Mouse (Mus musculus): Measurements from ENCODE around the gene Cabin1. TPM values are rescaled to one million over a fixed set of nuclear protein-coding genes. Genes with fewer than 3 reads are reported as not detected.
"Not testable (repeated sequence)": the region's sequence is repeated elsewhere in the genome, so short reads cannot be mapped to it uniquely, and the experiment has no call there.

The Cabin1 gene
- total RNA-seq, 2 experiments from 2014 or later, result 19.6 to 22.6 TPM

- DNase-seq (ENCODE audit: low spot score), result peak; percentile 64
- intact Hi-C loops (cut with DNase I), result loop anchor here (5.0 kb wide), 1 partner anchor 59 kb away; no protein-coding TSS in a partner anchor
Observed at GRCm38 (mm10) chr10:75772795-75773664, 8.9 kb upstream of the Cabin1 start, which contains the start of gene Ddt. Gene Ddt (minus strand): TSS chr10:75773414.

DNA sequence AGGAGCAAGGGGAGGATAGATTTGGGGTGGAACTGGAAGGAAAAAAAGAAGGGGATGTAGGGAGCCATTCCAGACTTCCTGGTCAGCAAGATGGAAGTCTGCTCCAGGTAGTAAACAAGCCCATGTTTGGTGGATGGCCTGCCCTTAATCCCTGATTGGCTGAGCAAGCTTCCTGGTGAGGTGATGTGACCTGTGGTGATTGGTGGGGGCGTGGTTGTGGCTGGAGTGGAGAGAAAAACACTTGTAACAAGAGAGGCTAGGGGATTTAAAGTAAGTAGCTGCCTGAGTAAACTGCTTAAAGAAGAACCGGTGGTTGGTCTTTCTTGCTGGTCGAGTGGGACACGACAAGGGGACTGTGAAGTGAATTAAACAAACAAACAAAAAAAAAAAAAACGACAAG, 3.6 kb upstream of the Cabin1 start:
- intact Hi-C loops (cut with DNase I); DNase-seq (ENCODE audit: low spot score): not testable (repeated sequence)

DNA sequence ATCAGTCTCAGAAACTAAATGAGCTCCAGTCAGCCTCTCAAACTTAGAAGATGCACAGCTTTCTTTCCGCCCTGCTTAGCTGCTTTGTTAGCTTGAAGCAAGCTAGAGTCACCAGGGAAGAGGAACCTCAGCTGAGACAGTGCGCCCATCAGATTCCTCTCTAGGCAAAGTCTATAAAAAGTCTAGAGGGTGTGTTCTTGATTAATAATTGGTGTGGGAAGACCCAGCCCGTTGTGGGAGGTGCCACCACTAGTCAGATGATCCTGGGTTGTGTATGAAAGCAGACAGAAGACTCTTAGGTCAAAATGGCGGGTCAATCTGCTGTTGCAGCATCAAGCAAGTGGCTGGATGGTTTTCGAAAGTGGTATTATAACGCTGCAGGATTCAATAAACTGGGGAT, 2.7 kb upstream of the Cabin1 start:
- DNase-seq (ENCODE audit: low spot score), result no peak
- intact Hi-C loops (cut with DNase I), result no loop called here

DNA sequence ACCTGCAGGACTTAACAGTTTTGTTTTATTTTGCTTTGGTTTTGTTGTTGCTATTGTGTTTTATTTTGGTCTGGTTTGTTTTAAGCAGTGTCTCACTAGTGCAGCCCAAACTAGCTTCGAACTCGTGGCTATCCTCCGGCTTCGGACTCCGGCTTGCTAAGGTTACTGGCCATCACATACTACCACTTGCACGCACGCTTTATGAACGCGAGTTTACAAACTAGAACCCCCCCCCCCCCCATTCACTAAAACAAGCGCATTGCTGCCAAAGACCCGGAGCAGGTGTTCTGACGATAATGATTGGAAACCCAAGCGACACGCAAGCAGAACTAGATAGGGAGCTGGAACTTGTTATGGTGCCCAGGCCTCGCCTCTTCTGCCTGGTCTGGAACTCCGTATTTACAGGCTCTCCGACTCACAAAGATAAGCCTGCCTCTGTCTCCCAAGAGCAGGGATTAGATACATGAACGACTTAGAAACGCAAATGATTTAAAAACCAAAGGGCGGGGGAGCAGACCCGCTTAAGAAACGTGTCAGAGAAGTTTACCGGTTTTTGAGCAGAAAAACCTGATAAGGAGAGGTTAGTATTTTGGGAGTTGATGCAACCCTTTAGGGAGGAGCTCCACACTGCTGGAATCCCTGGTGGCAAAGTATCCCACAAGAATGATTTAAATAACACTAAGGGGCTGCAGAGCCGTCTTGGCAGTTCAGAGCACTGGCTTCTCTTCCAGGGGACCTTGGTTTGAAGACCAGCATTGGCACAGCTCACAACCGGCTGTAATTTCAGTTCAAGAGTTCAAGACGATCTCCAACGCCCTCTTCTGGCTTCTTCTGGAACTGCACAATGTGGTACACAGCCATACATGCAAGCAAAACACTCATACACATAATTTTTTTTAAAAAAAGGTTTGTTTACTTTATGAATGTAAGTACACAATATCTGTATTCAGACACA, 655 bp upstream of the Cabin1 start:
- intact Hi-C loops (cut with DNase I), result loop anchor here (5.0 kb wide), 2 partner anchors 88 to 183 kb away; no protein-coding TSS in a partner anchor
- DNase-seq (ENCODE audit: low spot score), result no peak

GRCm38 (mm10) chr10:75762413-75762812, 1.7 kb downstream of the Cabin1 start:
- no peak for DNase-seq (ENCODE audit: low spot score)
- intact Hi-C loops (cut with DNase I), result loop anchor here (5.0 kb wide), 2 partner anchors 90 to 185 kb away; no protein-coding TSS in a partner anchor

DNA sequence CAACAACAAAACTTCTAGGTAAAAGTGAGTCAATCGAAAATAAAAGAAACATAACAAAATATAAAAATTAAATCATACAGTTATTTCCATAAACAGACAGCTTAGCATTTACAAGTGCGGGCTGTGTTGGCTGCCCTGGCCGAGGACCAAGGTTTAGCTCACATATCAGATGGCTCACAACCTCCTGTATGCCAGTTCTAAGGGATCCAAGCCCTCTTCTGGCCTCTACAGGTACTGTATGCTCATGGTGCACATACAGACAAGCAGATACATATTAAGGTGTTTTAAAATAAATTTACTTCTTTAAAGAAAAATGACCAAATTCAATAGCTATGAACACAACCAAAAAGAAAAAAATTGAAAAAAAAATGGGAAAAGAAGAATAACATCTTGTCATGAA, 3.8 kb downstream of the Cabin1 start:
- intact Hi-C loops (cut with DNase I), result loop anchor here (5.0 kb wide), 2 partner anchors 92 to 187 kb away; no protein-coding TSS in a partner anchor
- no peak for DNase-seq (ENCODE audit: low spot score)

DNA sequence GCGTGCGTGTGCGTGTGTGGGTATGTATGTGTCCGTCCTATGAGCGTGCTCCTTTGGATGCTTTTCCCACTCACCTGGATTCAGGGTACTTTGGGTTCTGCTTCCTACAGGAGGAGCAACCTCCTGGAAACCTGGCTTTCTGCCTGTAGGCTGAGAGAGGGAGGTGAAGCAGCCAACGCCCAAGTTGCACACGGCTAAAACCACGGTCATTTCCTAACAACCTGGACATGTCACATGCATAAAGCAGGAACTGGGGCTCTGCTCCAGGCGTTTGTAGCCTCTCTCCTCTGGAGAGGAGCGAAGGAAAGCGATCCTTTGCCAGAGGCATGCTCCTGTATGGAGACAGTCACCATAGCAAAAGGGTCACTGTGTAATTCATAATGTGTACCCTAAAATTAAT, 7.4 kb downstream of the Cabin1 start:
- intact Hi-C loops (cut with DNase I), result no loop called here

DNA sequence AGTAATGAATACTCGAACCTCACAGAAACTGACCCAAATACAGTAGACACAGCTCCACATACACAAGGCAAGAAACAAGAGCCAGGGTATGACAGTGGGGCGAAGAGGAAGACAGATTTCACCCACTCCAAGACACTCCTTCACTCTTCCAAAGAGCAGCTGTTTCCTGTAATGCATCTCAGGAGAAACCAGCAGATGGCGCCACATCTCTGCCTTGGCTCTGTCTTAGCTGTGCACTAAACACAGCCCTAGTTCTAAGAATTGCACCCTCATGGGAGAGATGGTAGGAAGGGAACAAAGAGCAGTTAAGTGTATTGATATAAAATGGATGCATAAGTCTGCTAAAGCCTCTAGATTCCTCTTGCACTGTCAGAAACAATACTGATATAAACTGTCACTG, 20.1 kb downstream of the Cabin1 start:
- intact Hi-C loops (cut with DNase I), result loop anchor here (1.0 to 5.0 kb wide), 3 partner anchors 88 to 207 kb away; no protein-coding TSS in a partner anchor
- DNase-seq (ENCODE audit: low spot score), result peak; percentile 35

More for the DNA sequence above, 7.4 kb downstream of the Cabin1 start:
- no peak for DNase-seq (ENCODE audit: low spot score)

GRCm38 (mm10) chr10:75743369-75743768, 20.8 kb downstream of the Cabin1 start:
- DNase-seq (ENCODE audit: low spot score), result no peak
- intact Hi-C loops (cut with DNase I), result loop anchor here (5.0 kb wide), 1 partner anchor 89 kb away; no protein-coding TSS in a partner anchor

- intact Hi-C loops (cut with DNase I), result loop anchor here (5.0 kb wide), 1 partner anchor 91 kb away; no protein-coding TSS in a partner anchor
- DNase-seq (ENCODE audit: low spot score), result no peak
Observed at GRCm38 (mm10) chr10:75740866-75741265, 23.3 kb downstream of the Cabin1 start.

- intact Hi-C loops (cut with DNase I), result no loop called here
Observed at GRCm38 (mm10) chr10:75725449-75725848, 38.7 kb downstream of the Cabin1 start.

GRCm38 (mm10) chr10:75720215-75720614, 43.9 kb downstream of the Cabin1 start:
- intact Hi-C loops (cut with DNase I), result no loop called here
- no peak for DNase-seq (ENCODE audit: low spot score)

More at GRCm38 (mm10) chr10:75725449-75725848, 38.7 kb downstream of the Cabin1 start:
- no peak for DNase-seq (ENCODE audit: low spot score)

GRCm38 (mm10) chr10:75714795-75715194, 49.3 kb downstream of the Cabin1 start:
- no peak for DNase-seq (ENCODE audit: low spot score)
- intact Hi-C loops (cut with DNase I), result no loop called here

GRCm38 (mm10) chr10:75713026-75713425, 51.1 kb downstream of the Cabin1 start:
- no peak for DNase-seq (ENCODE audit: low spot score)
- intact Hi-C loops (cut with DNase I), result no loop called here

GRCm38 (mm10) chr10:75710210-75710609, 53.9 kb downstream of the Cabin1 start:
- intact Hi-C loops (cut with DNase I), result no loop called here

GRCm38 (mm10) chr10:75709261-75709660, 54.9 kb downstream of the Cabin1 start:
- no peak for DNase-seq (ENCODE audit: low spot score)
- intact Hi-C loops (cut with DNase I), result no loop called here

More at GRCm38 (mm10) chr10:75710210-75710609, 53.9 kb downstream of the Cabin1 start:
- DNase-seq (ENCODE audit: low spot score), result no peak

GRCm38 (mm10) chr10:75708633-75708992, 55.5 kb downstream of the Cabin1 start:
- no peak for DNase-seq (ENCODE audit: low spot score)
- intact Hi-C loops (cut with DNase I), result no loop called here

- intact Hi-C loops (cut with DNase I), result no loop called here
- DNase-seq (ENCODE audit: low spot score), result no peak
Observed at GRCm38 (mm10) chr10:75707901-75708632, 56.1 kb downstream of the Cabin1 start.

DNA sequence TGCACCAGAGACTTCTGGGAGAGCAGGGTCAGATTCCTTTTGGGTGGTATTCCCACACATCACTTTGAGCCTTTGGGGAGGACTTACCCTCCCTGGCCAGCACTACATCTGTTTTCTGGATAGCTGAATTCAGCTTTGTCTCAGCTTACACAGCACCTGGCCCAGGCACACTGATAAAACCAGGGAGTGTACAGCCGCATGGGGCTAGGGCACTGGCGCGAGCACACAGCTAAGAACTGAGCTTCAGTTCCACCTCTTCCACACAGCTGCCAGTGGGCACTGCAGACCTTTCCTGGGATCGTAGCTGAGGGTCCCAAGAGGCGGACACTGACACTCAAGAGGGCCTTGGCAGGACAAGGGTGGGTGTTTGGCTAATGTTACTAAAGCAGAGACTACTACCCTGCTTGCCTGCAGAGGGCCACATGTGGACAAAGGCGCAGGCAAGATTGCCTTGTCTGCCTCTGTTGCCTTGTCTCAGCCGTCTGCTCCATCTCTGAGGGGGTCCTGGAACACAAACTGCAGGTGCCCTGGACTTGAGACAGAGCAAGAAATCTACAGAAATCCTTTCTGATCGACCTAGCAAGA, 57.4 kb downstream of the Cabin1 start:
- intact Hi-C loops (cut with DNase I), result no loop called here
- DNase-seq (ENCODE audit: low spot score), result no peak

All from heart, postnatal 25 days (tissue).